8 mouse cellular contexts compared by ENCODE assay signal in the genomic region with DNA sequence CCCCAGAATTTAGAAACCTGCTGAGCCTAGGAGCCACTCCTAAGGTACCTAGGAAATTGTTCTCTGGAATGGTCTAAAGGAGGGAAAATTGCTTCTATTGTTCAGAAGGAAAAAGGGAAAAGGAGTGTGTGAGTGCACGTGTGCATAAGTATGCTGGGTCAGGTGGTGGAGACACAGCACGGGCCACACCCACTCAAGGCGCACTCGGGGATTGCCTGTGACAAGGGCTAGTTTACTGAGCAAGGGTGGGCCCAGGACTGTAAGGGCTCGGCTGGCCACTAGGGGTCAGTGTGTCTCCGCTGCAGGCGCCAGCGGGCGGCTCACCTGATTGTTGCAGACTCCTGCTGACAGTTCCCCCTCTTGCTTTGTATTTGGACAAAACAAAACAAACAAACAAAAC. TPM values are rescaled to one million over a fixed set of nuclear protein-coding genes. Genes with fewer than 3 reads are reported as not detected.
DNase-seq lines count a peak whose midpoint lies in the region; ATAC-seq and TF ChIP-seq lines count a peak whose summit lies in the region.

No protein-coding gene starts in this region.

- peak; percentile 85 to 98 for TF ChIP-seq CTCF in CH12.LX (conservative IDR thresholded peaks at IDR 0.05 in 1 of 2, IDR thresholded peaks at IDR 0.05 in 1 of 2; ENCODE audit: low read depth in 2 of 2, low read length in 2 of 2)

- H3K79me2 ChIP-seq in CH12.LX (replicated peaks; ENCODE audit: control insufficient read depth, extremely low read depth, insufficient read depth, poor library complexity, severe bottlenecking) = no peaks in the 10 kb centered on the region

- peaks cover 14% of the 10 kb centered on the region for H3K9me3 ChIP-seq in CH12.LX (replicated peaks; ENCODE audit: low read length)
- no peaks in the 10 kb centered on the region for H3K9me3 ChIP-seq in forebrain, embryonic 11.5 days (ENCODE audit: control insufficient read depth, low read length)
- no peaks in the 10 kb centered on the region for H3K9me3 ChIP-seq in heart, embryonic 16.5 days (replicated peaks; ENCODE audit: control insufficient read depth, low read length)
- no peaks in the 10 kb centered on the region for H3K9me3 ChIP-seq in liver, embryonic 13.5 days (replicated peaks)
- H3K9me3 ChIP-seq in stomach, embryonic 14.5 days (ENCODE audit: control insufficient read depth, low read depth, low read length) = no peaks in the 10 kb centered on the region

- dilution Hi-C loops in CH12.LX (cut with MboI; ENCODE audit: extremely low pct_ligation_motif_present, extremely low pct_unique_long_range_greater_than_20kb, low sequenced_read_pairs) = no loop called here

- no peak overlapping the region for H3K27ac ChIP-seq in CH12.LX (ENCODE audit: insufficient read depth, low read depth)
- H3K27ac ChIP-seq in forebrain, embryonic 11.5 days (ENCODE audit: low read depth, low read length) = no peak overlapping the region
- peak overlapping the region; percentile 22; the same call in 1 of the 2 replicates for H3K27ac ChIP-seq in heart, embryonic 16.5 days (ENCODE audit: low read length)
- H3K27ac ChIP-seq in liver, embryonic 13.5 days = no peak overlapping the region
- no peak overlapping the region for H3K27ac ChIP-seq in stomach, embryonic 14.5 days (ENCODE audit: low read length)

- H3K4me3 ChIP-seq in CH12.LX (replicated peaks in 1 of 3; ENCODE audit: low read depth in 2 of 3, low read length in 2 of 3, poor library complexity in 1 of 3) = no peak overlapping the region
- no peak overlapping the region for H3K4me3 ChIP-seq in forebrain, embryonic 11.5 days (ENCODE audit: low read depth, low read length)
- H3K4me3 ChIP-seq in heart, embryonic 16.5 days (ENCODE audit: low read length) = peak overlapping the region; percentile 50
- peak overlapping the region; percentile 46 for H3K4me3 ChIP-seq in liver, embryonic 13.5 days (replicated peaks)
- H3K4me3 ChIP-seq in stomach, embryonic 14.5 days (ENCODE audit: low read depth, low read length) = peak overlapping the region; percentile 26

- no peaks in the 10 kb centered on the region for H3K27me3 ChIP-seq in CH12.LX (replicated peaks)
- no peaks in the 10 kb centered on the region for H3K27me3 ChIP-seq in forebrain, embryonic 11.5 days (ENCODE audit: control insufficient read depth, insufficient read depth, low read length)
- H3K27me3 ChIP-seq in heart, embryonic 16.5 days (ENCODE audit: control insufficient read depth, insufficient read depth, low read length) = no peaks in the 10 kb centered on the region
- no peaks in the 10 kb centered on the region for H3K27me3 ChIP-seq in liver, embryonic 13.5 days
- H3K27me3 ChIP-seq in stomach, embryonic 14.5 days (ENCODE audit: control insufficient read depth, insufficient read depth, low read length) = no peaks in the 10 kb centered on the region

- H3K4me2 ChIP-seq in CH12.LX (ENCODE audit: insufficient read depth, low read depth, poor library complexity, severe bottlenecking) = peak overlapping the region; percentile 48
- H3K4me2 ChIP-seq in forebrain, embryonic 11.5 days (ENCODE audit: low read depth, low read length, severe bottlenecking) = peak overlapping the region; percentile 3; the same call in 1 of the 2 replicates
- peak overlapping the region; percentile 73 for H3K4me2 ChIP-seq in heart, embryonic 16.5 days (ENCODE audit: low read depth, low read length)
- peak overlapping the region; percentile 69 for H3K4me2 ChIP-seq in liver, embryonic 13.5 days
- peak overlapping the region; percentile 48 for H3K4me2 ChIP-seq in stomach, embryonic 14.5 days (replicated peaks; ENCODE audit: low read depth, low read length)

- DNase-seq in CH12.LX (ENCODE audit: extremely low read depth) = peak; percentile 80
- peak; percentile 66 for DNase-seq in c-Kit-positive CD71-positive TER-119-negative erythroid progenitor cells, embryonic 14.5 days (ENCODE audit: low read depth)
- peak; percentile 91 for DNase-seq in forebrain, embryonic 11.5 days (ENCODE audit: low spot score)
- DNase-seq in kidney, postnatal 25 days = peak; percentile 87
- DNase-seq in liver, embryonic 13.5 days = peak; percentile 73
- peak; percentile 87 to 90 for DNase-seq in natural killer cell, adult 2 months (ENCODE audit: low spot score in 2 of 2)

- 2% methylated on average over 9 of the region's 9 CpGs for WGBS in forebrain, embryonic 11.5 days
- WGBS in heart, embryonic 16.5 days = under 1% methylated on average over 9 of the region's 9 CpGs
- WGBS in liver, embryonic 13.5 days (ENCODE audit: insufficient replicate concordance) = 0% methylated on average over 9 of the region's 9 CpGs
- WGBS in stomach, embryonic 14.5 days = under 1% methylated on average over 9 of the region's 9 CpGs

- no peak for TF ChIP-seq POLR2A in CH12.LX (IDR thresholded peaks at IDR 0.05; ENCODE audit: low read depth, low read length)

- no peak overlapping the region for H3K9ac ChIP-seq in CH12.LX (ENCODE audit: insufficient read depth, low read depth)
- no peak overlapping the region for H3K9ac ChIP-seq in forebrain, embryonic 11.5 days (ENCODE audit: low read length)
- H3K9ac ChIP-seq in heart, embryonic 16.5 days (ENCODE audit: low read length) = peak overlapping the region; percentile 58
- H3K9ac ChIP-seq in liver, embryonic 13.5 days = no peak overlapping the region; the same call in 1 of the 2 replicates
- no peak overlapping the region for H3K9ac ChIP-seq in stomach, embryonic 14.5 days (replicated peaks; ENCODE audit: low read depth, low read length)

- TF ChIP-seq EP300 in CH12.LX (IDR thresholded peaks at IDR 0.05; ENCODE audit: low read length) = no peak

- in situ Hi-C loops in CH12.LX (cut with MboI; ENCODE audit: low pct_ligation_motif_present, low pct_unique_long_range_greater_than_20kb, low sequenced_read_pairs) = loop anchor here (10.0 kb wide), 1 partner anchor 184 kb away; no protein-coding TSS in a partner anchor

- no peak; the same call in none of the 2 replicates for TF ChIP-seq RAD21 in CH12.LX (IDR thresholded peaks at IDR 0.05; ENCODE audit: low read depth, low read length)

- no peaks in the 10 kb centered on the region for H3K36me3 ChIP-seq in CH12.LX (replicated peaks in 1 of 2; ENCODE audit: control insufficient read depth in 1 of 2, insufficient read depth in 1 of 2, low read length in 1 of 2)
- H3K36me3 ChIP-seq in forebrain, embryonic 11.5 days (ENCODE audit: control insufficient read depth, insufficient read depth, low read length) = no peaks in the 10 kb centered on the region
- H3K36me3 ChIP-seq in heart, embryonic 16.5 days (ENCODE audit: control insufficient read depth, insufficient read depth) = no peaks in the 10 kb centered on the region
- H3K36me3 ChIP-seq in liver, embryonic 13.5 days = no peaks in the 10 kb centered on the region
- H3K36me3 ChIP-seq in stomach, embryonic 14.5 days (ENCODE audit: control insufficient read depth, insufficient read depth, low read length) = no peaks in the 10 kb centered on the region

- H3K4me1 ChIP-seq in CH12.LX (ENCODE audit: control insufficient read depth in 1 of 2, insufficient read depth in 2 of 2) = peaks cover 5 to 47% of the 10 kb centered on the region in 2 experiments; a peak in 3 of 4 replicates
- no peaks in the 10 kb centered on the region for H3K4me1 ChIP-seq in forebrain, embryonic 11.5 days (replicated peaks; ENCODE audit: control insufficient read depth, insufficient read depth, low read length)
- no peaks in the 10 kb centered on the region for H3K4me1 ChIP-seq in heart, embryonic 16.5 days (ENCODE audit: control insufficient read depth, insufficient read depth, low read length)
- H3K4me1 ChIP-seq in liver, embryonic 13.5 days (replicated peaks) = peaks cover 12% of the 10 kb centered on the region
- no peaks in the 10 kb centered on the region for H3K4me1 ChIP-seq in stomach, embryonic 14.5 days (ENCODE audit: control insufficient read depth, insufficient read depth, low read length)

- ATAC-seq in forebrain, embryonic 11.5 days (replicated peaks; ENCODE audit: low FRiP score) = peak; percentile 71
- peak; percentile 82 for ATAC-seq in heart, embryonic 16.5 days (replicated peaks; ENCODE audit: extremely low read depth, insufficient read depth, low FRiP score)
- ATAC-seq in liver, embryonic 13.5 days (ENCODE audit: low read depth) = peak; percentile 86
- peak; percentile 86 for ATAC-seq in stomach, embryonic 14.5 days (ENCODE audit: insufficient number of reproducible peaks, insufficient read depth, low FRiP score, low read depth)

TF ChIP-seq in CH12.LX, 34 proteins besides CTCF, POLR2A, EP300 and RAD21 (continues in another document):
- TF ChIP-seq RCOR1 (conservative IDR thresholded peaks at IDR 0.05; ENCODE audit: low read depth, low read length) (no peak), UBTF (IDR thresholded peaks at IDR 0.05; ENCODE audit: low read depth, low read length) (no peak), USF1 (IDR thresholded peaks at IDR 0.05; ENCODE audit: low read depth, low read length) (peak; percentile 47; the same call in 1 of the 2 replicates), ZC3H11A (IDR thresholded peaks at IDR 0.05; ENCODE audit: low read depth, low read length) (peak; percentile 48), NELFE (IDR thresholded peaks at IDR 0.05; ENCODE audit: low read depth, low read length) (no peak), BHLHE40 (IDR thresholded peaks at IDR 0.05; ENCODE audit: low read depth, low read length) (peak; percentile 95), SIN3A (IDR thresholded peaks at IDR 0.05; ENCODE audit: low read length) (no peak), MAX (IDR thresholded peaks at IDR 0.05; ENCODE audit: low read length) (peak; percentile 74; the same call in 1 of the 2 replicates), ZMIZ1 (IDR thresholded peaks at IDR 0.05; ENCODE audit: low read depth, low read length) (no peak), NRF1 (IDR thresholded peaks at IDR 0.05; ENCODE audit: low read depth, low read length) (no peak)

RNA-seq across cellular contexts. Expression of a gene that starts 26.8 kb away (rescaled TPM):
- 0.34 and 0.46 TPM in 2 replicates for total RNA-seq in CH12.LX (2012; rRNA removed)
- total RNA-seq in CH12.LX (2014; rRNA removed) = not detected in 2 replicates
- 0.83 TPM in 1 of 2 replicates, not detected in the other for polyA plus RNA-seq in CH12.LX (2012; ENCODE audit: insufficient read length, low read depth)
- not detected in 2 replicates for polyA plus RNA-seq in forebrain, embryonic 11.5 days (2014; fragmentation: Nextera tagmentation; extraction: Ambion mirVana)
- 4.7 and 9.1 TPM in 2 replicates for polyA plus RNA-seq in heart, embryonic 16.5 days (2015; fragmentation: Nextera tagmentation; extraction: Ambion mirVana)
- not detected in 2 replicates for polyA plus RNA-seq in liver, embryonic 13.5 days (2015; fragmentation: Nextera tagmentation; extraction: Ambion mirVana)
- 2.4 and 3.4 TPM in 2 replicates for polyA plus RNA-seq in stomach, embryonic 14.5 days (2014; fragmentation: Nextera tagmentation; extraction: Ambion mirVana)

RNA-seq across cellular contexts. Expression of a gene that starts 33.8 kb away (rescaled TPM):
- total RNA-seq in CH12.LX (2012; rRNA removed) (4.8 and 5.8 TPM in 2 replicates), CH12.LX (2014; rRNA removed) (13.4 and 14.3 TPM in 2 replicates)
- 15.0 and 17.0 TPM in 2 replicates for polyA plus RNA-seq in CH12.LX (2012; ENCODE audit: insufficient read length, low read depth)
- 4.8 and 4.9 TPM in 2 replicates for polyA plus RNA-seq in forebrain, embryonic 11.5 days (2014; fragmentation: Nextera tagmentation; extraction: Ambion mirVana)
- polyA plus RNA-seq in heart, embryonic 16.5 days (2015; fragmentation: Nextera tagmentation; extraction: Ambion mirVana) = 7.8 and 8.7 TPM in 2 replicates
- 0.69 and 0.82 TPM in 2 replicates for polyA plus RNA-seq in liver, embryonic 13.5 days (2015; fragmentation: Nextera tagmentation; extraction: Ambion mirVana)
- polyA plus RNA-seq in stomach, embryonic 14.5 days (2014; fragmentation: Nextera tagmentation; extraction: Ambion mirVana) = 5.0 and 5.2 TPM in 2 replicates

Comparison
In these comparisons a context has a peak if more than half of its experiments do, and no peak if none do; other contexts are left out.
1. H3K4me2 ChIP-seq: peak in every context shown above with its lines; median percentile 73 in heart, embryonic 16.5 days; 69 in liver, embryonic 13.5 days; 48 in CH12.LX; 48 in stomach, embryonic 14.5 days; 3 in forebrain, embryonic 11.5 days.
2. H3K4me3 ChIP-seq: peak in heart, embryonic 16.5 days (single experiment), liver, embryonic 13.5 days (single experiment) and stomach, embryonic 14.5 days (single experiment); none in CH12.LX (0 of 3) and forebrain, embryonic 11.5 days (single experiment).
3. Peak in every context shown above with its lines, with median percentiles within 50 percentile points of each other: DNase-seq and ATAC-seq.